Mouse (Mus musculus): ENCODE data around the gene Tm4sf1. TPM values are rescaled to one million over a fixed set of nuclear protein-coding genes. Genes with fewer than 3 reads are reported as not detected.

The Tm4sf1 gene
- polyA plus RNA-seq, 1 experiment, result 30.8 TPM

GRCm38 (mm10) chr3:57245242-57245641, 56.5 kb downstream of the Tm4sf1 start:
- Histone ChIP-seq H3K4me1 (ENCODE audit: control insufficient read depth, insufficient read depth, low read length) (no peaks in the 10 kb centered on the region), H3K4me3 (replicated peaks; ENCODE audit: insufficient read depth, low read depth, low read length) (no peak overlapping the region), H3K27me3 (ENCODE audit: control insufficient read depth, insufficient read depth, low read length) (no peaks in the 10 kb centered on the region), H3K27ac (ENCODE audit: insufficient read depth, low read length) (no peak overlapping the region)
- TF ChIP-seq POLR2A (IDR thresholded peaks at IDR 0.05; ENCODE audit: borderline replicate concordance, insufficient read depth, low read length), result no peak
- TF ChIP-seq CTCF (IDR thresholded peaks at IDR 0.05; ENCODE audit: borderline replicate concordance, insufficient read depth, low read depth, low read length), result no peak
- no peak for DNase-seq
- WGBS, result 68% methylated on average over 2 of the region's 2 CpGs

Other genes with a start within 250 kb of the Tm4sf1 start
- 0.06 TPM in 1 of 2 replicates, not detected in the other for gene Tm4sf4, start 123.3 kb upstream of the Tm4sf1 start, polyA plus RNA-seq (2012; rRNA removed)

All from cerebellum, adult 2 months (tissue).